Mouse (Mus musculus) colon, adult 2 months (tissue): Measurements from ENCODE around the gene Ribc1. TPM values are rescaled to one million over a fixed set of nuclear protein-coding genes. Genes with fewer than 3 reads are reported as not detected.

Source experiments
- polyA plus RNA-seq: library from polyadenylated mRNA; depleted of rRNA; stranded (reverse); fragments of >200 nt; gene quantifications from 2 replicates; pipeline ENCODE4 v1.2.3, GENCODE M21; 2012; rRNA removed

The Ribc1 gene
- polyA plus RNA-seq: 0.59 and 0.67 TPM in 2 replicates

GRCm38 (mm10) chrX:152016151-152017145, at the start of gene Ribc1, which contains the start of gene Smc1a:
Ribc1 (minus strand) TSS chrX:152016295.
Smc1a (plus strand) TSS chrX:152016428.

DNA sequence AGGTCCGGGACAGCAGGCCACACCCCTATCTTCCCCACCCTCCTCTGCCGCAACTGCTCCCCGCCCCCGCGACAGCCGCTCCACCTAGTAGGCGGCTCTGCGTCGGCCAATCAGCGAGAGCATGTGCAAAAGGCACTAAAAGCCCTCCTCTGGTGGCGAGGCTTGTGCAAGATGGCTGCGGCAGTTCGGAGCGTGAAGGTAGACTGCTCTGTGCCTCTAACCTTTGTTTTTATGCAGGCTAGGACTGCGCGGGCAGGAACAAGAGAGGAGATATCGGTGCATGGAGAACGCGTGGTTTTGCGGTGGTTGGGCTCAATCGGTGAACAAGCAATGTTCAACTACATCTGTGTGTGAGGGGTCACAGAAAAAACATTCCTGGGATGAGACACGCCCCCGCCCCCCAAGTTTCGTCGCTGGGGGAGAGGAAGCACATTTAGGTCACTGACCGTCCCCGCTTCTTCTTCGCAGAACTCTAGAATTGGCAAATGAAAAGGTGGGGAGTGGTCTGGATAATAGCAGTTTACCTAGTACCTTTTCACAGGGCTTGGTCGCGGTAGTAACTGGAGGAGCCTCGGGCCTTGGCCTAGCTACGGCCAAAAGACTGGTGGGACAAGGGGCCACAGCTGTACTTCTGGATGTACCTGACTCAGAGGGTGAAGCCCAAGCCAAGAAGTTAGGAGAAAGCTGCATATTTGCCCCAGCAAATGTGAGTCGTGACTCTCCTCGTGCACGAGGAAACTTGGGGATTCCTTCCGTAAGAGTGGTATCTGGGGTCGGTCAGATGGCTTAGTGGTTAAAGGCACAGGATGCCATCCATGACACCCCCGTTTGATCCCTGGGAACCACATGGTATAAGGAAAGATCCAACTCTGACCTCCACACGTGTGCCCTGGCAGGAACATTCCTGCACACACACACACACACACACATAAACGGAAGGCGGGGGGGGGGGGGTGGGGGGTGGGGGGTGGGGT, 14.1 kb downstream of the Ribc1 start, which contains the start of gene Hsd17b10:
TSS of gene Hsd17b10 (plus strand) at position 109 of the 974 bp plus-strand sequence.

Other genes with a start within 250 kb of the Ribc1 start
- gene Huwe1, start 215.5 kb downstream of the Ribc1 start, polyA plus RNA-seq: 38.7 and 51.9 TPM in 2 replicates
- 46.0 and 50.6 TPM in 2 replicates for gene Hsd17b10, start 14.4 kb downstream of the Ribc1 start, polyA plus RNA-seq
- gene Smc1a, start 133 bp upstream of the Ribc1 start, polyA plus RNA-seq: 10.3 and 12.0 TPM in 2 replicates
- 14.6 and 18.3 TPM in 2 replicates for gene Iqsec2, start 128.0 kb upstream of the Ribc1 start, polyA plus RNA-seq
- gene Kdm5c, start 216.7 kb upstream of the Ribc1 start, polyA plus RNA-seq: 77.2 and 111 TPM in 2 replicates